Mouse (Mus musculus) urinary bladder, postnatal 4 days (tissue): Measurements from ENCODE around the gene Med29.

Source experiments
- DNase-seq, 2 experiments: peaks; one replicate each; pipeline ENCODE4 v3.0.0; 2021 to 2022; ENCODE audit warnings: low spot score in 2 of 2

Gene Med29

DNA sequence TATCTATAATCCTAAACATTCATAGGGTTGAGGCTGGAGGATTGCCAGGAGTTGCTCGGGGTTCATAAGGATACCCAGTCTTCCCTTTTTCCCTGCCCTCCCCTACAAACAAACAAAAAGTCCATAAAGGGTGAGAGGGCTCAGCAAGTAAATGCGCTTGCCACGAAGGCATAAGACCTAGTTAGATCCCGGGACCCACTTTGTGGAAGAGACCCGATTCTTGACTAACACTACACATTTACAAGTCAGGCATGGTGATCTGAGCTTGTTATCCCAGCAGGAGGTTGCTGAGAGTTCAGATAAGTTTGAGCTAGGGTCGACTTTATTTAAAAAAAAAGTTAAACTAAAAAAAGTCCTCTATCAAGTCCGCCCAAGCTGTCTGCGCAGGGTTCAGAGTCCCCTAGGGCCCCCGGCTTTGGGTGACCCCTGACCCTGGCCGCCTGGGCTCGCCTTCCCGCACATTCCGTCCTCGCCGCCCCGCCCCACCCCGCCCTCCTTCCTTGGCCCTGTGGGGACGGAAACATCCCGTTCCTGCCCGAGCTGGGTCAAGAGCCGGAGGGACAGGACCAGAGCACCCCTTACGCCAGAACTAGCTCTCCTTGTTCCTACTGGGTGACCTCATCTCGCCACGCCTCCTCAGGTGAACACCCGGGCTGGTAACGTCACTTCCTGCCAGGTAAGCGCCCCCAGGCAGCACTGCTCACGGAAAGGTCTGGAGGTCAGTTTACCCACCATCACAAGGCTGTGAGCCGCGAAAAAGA, 16.3 kb downstream of the Med29 start:
- DNase-seq = peak; percentile 72 to 76

DNA sequence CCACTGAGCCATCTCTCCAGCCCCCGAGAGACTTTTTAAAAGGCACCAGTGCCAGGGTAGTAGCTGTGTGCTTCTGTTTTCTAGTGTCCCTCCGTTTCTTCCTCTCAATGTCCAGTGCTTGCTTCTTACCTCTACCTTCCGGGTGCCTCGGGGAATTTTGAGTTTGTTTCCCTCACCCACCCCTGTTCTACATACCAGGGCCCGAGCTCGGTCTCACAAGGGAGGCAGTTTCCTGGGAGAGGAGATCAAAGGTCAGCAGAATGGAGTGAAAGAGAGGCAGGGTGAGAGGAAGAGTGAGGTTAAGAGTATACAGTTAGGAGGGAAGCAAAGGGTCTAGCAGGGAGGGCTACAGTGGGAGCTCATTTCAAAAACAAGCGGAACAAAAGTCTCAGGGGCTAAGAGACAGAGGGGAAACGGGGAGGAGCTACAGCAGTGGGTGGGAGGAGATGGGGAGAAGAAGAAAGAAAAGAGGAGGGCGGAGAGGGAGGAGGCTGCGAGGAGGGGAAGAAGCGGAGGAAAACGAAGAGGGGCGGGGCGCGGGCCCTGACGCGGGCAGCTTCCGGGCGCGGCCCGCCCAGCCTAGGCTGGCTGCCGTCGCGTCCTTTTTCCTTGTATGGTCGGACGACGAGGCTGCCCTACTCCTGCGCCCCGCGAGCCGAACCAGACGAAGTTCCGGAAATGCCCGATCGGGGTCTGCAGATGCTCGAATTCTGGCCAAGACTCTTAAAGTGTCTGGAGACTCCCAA, 17.2 kb downstream of the Med29 start:
- DNase-seq = peak; percentile 91 to 93

DNA sequence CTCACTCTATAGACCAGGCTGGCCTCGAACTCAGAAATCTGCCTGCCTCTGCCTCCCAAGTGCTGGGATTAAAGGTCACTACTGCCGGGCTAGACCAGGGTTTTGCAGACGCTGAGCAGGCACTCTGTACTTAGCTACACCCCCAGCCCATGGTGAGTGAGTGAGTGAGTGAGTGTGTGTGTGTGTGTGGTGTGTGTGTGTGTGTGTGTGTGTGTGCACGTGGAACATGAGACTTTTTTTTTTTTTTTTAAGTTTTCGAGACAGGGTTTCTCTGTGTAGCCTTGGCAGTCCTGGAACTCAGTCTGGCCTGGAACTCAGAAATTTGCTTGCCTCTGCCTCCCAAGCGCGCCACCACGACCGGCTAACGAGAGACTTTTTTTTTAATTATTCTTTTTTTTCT, 17.9 kb downstream of the Med29 start:
- no peak for DNase-seq

DNA sequence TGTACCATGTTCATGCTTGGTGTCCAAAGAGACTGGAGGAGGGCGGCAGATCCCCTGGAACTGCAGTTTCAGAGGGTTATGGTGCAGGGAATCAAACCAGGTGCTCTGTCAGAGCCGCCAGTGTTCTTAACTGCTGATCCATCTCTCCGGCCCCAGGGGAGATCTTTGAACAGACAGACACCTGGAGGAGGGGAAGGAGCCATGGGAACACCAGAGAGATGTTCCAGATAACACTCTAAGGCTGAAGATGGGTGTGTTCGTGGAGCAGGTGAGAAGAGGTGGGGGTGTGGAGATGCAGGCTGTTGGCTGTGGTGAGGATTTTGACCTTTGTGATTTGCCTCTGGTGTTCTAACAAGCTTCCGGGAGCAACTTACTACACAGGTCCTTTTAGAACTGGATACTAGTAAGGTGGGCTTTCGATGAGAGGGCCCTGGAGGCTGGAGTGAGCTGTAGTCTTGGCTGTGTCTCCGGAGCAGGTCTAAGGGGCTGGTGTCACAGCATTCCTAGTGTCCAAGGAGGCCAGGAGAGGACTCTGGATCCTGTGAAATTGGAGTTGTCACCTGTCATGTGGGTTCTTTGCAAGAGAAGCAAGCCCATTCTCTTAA, 18.5 kb downstream of the Med29 start:
- no peak for DNase-seq

DNA sequence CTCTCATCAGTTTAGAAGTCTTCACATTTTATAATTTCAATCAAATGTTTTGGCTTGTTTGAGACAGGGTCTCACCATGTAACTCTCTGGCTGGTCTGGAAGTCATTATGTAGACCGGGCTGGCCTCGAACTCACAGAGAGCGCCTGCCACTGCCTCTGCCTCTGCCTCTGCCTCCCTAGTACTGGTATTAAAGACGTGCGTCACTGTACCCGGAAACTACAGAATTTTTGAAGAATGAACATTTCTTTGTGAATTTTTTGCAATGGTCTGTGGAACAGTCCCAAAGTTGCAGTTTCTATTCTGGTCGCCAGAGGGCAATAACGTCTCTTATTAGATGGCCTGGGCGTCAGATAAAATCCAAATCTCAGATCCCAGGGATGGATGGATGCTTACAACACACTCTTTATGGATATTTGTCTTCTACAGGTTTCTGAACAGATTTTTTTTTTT, 19.4 kb downstream of the Med29 start:
- peak; percentile 62 to 76 for DNase-seq

DNA sequence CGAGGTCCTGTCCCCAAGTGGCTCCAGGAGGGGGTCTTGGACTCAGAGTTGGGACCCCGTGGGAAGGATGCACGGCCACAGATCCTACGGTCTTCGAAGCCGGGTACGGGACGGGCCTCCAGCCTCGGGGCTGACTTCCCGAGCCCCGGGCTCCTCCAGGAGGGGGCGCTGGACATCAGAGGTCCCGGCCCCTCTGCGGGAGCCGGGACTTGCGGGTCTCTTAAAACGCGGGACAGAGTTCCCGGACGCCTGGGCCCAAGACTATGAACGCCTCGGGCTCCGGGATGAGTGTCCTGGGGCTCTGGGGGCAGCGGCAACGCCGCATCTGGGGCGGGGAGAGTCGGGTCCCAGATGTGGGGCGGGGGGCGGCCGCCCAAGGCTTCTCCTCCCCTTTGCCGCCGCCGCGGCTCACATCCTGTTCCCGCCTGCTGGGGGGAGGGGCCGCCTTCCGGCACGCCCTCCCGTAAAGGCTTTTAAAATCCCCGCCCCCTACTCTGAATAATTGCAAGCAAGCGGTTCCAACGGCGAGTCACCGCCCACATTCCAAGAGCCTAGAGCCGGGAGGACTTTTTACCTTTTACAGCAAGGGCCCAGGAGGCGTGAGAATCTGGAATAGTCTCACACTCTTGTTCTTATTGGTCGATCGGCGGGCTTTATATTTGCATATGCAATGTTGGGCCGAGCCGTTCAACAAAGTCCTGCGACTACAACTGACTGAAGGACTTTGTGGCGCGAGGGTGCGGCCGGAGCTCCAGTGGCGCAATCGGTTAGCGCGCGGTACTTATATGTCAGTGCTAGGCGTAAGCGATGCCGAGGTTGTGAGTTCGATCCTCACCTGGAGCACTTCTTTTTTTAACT, 20.0 kb downstream of the Med29 start, which contains the start of gene Plekhg2:
TSS of gene Plekhg2 (minus strand) at position 349 of the 858 bp plus-strand sequence.
- peak; percentile 97 to 99 for DNase-seq

DNA sequence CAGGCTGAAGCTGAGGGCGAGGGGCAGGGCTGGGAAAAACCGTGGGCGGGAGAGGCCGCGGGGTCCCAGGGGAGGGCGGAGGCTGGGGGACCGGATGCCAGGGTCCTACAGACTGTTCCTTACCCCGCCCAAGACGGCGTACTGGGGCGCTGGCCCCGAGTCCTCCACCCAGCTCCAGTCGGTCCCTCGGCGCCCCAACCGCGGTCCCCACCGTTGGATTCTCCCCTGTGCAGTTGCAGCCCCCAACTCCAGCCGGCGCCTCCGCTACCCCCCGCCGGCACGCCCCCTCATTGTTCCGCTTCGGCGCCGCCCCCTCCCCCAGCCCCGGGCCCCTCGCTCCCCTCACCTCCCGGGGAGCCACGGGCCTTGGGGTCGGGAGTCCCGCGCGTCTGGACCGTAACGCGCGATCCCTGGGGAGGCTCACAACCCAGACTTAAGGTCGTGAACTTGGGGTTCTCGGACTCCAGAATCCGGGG, 21.0 kb downstream of the Med29 start:
- peak; percentile 67 to 75 for DNase-seq

DNA sequence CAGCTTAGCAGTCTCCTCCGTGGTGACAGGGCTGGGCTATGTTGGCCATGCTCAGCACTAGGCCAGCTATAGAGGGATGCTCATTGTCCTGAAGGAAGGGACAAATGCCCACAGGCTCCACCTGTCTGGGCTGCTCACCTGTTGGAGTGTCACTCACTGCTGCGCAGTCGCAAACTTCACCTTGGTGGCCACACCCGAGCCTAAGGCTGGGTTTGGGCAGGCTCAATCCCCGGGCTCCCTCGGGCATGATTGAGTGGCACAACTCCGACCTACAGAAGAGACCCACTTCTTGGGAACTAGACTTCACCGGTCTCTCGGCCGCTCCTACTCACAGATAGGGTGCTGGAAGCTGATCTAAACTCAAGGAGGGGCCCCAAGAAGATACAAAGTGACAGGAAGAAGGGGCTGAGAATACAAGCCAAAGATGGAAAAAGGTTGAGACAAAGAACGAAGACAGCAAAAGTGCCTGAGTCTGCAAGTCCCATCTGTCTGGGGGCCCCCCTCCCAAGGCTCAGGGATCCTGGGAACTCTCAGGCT, 21.5 kb downstream of the Med29 start:
- DNase-seq = no peak

DNA sequence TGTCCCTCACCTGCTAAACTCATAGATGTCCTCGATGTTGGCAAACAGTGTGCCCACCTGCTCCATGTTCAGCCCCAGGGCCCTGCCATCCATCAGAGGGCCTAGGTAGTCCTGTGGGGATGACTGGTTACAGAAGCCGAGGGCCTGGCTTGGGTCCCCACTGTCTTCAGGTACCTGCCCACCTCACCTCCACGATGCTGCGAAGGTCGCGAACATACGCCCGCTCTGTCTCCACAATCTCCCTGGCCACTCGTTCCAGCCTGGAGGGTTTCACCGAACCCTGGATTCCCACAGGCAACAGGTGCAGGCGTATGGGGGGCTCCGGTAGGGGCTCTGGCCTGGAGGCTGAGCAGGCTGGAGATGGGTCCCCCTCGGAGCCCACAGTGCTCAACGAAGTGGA, 22.5 kb downstream of the Med29 start:
- DNase-seq = no peak

DNA sequence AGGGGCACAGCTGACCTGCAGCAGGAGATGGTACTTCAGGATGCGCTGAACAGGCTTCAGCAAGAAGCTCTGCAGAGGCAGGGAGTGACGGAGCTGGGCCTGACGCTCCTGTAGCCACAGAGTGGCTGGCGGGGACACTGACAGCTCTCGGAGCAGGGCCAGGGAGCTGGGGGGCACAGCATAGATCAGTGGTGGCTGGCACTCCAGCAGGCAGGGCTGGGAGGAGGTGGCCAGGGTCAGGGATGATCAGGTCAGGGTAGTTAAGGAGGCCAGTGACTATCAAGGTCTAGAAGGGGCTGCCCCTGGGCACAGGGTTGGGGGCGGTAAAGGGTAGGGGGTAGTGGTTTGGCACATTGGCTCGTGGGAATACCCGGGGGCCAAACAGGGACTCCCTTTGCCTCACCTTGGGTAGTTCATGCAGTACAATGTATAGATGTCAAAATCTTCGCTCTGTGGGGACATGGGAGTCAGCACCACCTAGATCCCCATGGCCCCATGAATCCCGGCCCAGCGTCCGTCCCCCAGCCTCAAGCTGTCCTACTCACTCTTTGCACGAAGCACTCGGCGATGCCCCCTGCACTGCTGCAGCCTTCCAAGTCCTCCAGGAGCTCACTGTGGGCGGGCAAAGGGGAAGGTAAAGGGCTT, 24.1 kb downstream of the Med29 start:
- no peak for DNase-seq

DNA sequence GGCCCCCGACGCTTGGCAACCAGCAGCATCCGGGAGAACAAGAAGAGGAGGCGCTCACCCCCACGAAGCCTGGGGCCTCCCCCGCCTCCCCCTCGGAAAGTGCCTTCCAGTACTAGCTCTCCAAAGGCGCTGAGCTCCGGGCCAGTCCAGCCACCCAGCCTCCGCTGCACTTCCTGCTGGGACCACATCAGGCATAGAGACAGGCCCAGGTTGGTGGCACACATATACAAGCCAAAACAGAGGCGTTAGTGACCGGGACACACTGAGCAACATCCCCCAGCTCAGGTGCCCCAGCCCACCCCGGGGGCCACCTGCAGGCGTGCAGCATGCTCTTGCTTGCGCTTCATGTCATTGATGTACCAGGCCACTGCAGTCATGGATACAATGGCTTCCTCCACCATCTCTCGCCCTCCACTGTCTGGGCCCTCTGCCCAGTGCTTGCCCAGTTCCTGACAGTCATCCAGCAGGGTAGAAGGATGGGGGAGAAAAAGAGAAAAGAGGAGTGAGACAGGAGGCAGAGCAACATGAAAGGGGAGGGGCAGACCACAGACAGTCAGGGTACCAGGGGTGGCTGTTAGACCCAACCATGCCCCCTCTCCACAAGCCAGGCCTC, 24.7 kb downstream of the Med29 start:
- no peak for DNase-seq

DNA sequence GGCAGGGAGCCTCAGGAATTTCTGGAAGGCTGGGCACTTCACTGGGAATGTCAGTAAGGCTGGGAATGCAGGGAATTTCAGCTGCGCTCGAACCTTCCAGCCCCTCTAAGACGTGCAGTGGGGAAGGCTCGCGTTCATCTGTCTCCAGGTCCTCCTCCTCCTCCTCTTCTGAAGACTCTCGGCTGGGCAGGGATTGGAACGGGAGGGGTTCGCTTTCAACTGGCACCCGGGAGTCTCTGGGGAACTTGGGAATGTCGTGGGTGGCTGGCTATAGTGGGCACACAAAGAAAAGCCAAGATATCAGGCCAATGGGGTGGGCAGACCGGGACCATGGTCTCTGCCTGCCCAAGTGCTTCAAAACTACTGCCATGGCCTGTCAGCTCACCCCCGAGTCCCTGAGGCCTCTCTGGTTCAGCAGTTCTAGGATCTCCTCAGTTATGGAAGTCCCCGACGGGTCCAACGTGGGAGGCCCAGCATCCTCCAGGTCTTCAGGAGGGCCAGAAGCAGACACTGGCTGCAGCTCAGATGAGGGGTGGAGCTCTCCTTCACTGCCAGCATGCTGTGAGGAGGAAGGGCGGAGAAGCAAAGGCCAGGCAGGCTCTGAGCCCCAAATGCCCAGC, 30.0 kb downstream of the Med29 start:
- DNase-seq = no peak

DNA sequence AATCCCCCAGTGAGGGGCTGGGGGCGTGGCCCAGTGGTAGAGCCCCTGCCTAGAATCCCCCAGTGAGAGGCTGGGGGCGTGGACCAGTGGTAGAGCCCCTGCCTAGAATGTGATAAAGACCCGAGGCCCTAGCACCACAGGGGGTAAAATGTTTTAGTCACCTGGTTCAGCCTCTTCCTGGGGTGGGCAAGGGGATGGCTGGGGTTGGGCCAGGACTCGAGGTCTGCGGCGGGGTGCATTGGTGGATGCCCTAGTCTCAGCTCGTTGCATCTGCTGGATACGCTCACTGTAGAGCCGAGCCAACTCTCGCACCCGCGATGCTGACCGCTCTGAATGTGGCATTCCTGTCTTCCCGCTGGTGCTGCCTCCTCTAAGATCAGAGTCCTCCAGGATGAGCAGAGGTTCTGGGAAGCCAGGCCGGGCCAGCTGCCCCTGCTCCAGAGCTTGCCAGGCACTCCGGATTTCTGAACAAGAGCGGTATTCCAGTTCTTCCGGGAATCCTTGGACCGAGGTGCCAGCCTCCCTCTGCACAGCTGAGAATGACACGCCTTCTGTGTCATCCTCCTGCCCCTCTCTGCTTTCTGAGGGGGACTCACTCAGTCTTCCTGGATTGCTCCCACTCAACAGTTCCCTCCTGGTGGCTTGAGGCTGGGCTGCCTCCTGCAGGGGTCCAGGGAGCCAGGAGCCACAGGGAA, 30.7 kb downstream of the Med29 start:
- no peak for DNase-seq

DNA sequence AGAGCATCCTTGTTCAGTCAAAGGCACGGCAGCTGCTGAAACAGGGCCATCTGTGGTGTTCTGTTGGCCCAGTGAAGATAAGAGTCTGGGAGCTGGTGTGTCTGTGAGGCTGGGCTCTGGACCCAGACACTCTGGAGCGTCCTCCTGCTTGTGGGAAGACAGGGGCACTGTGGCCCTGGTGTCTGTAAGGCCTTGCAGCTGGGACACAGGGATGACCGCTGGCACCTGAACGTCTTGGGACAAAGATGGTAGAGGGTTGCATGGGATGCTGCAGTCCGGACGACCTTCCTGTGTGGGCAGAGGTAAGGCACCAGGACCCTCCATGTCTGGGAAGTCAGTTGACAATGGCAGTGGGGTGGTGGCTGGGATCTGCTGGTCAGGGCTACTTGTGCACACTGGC, 32.2 kb downstream of the Med29 start:
- DNase-seq = no peak

DNA sequence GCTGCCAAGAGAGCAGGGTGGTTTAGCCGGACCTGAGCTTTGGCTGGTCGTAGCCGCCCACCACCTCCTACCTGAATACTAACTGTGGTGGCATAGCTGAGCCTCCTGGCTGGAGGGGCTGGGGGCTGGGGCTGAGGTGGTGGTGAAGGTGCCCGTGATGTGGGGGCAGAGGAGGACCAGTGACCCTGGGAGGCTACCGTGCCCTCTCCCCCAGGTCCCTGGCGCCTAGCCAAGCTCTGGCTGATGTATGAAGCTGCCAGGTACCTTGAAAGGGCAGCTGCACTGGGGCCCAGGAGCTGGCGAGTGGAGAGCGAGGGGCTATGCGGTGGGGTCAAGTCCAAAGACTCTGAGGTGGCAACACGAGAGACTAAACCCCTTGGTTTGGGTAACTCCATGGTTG, 32.7 kb downstream of the Med29 start:
- DNase-seq = no peak

DNA sequence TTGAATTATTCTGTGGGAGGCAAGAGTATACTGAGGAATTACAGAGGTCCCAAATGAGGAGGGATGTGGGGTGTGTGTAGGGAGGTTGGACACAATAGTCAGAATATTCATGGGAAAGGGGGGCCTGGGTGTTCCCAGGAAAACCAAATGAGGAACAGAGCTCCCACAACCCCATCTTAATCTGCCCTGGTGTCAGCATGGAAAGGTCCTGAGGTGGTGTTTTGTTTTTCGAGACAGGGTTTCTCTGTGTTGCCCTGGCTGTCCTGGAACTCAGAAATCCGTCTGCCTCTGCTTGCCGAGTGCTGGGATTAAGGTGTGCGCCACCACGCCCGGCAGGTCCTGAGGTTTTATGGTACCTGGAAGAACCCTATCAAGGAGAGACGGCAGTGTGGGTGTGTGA, 34.1 kb downstream of the Med29 start:
- DNase-seq = no peak

DNA sequence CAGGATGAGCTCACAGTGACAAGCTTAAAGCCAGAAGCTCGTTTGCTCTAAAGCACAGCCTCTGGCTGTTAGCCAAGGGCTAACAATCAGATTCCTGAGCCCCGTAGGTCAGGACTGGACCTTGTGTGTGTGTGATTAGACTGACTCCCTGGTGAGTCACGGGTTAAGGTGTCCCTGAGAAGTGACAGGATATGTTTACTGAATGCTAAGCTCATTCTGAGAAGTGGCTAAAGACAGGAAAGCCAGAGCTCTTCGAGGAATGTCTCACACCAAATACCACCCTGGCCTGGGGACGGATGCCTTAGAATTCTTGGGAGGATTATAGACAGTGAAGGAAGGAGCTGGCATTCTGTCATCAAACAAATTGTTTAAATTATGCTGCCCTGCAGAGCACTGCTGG, 34.5 kb downstream of the Med29 start:
- peak in 1 of 2 experiments; percentile 21 for DNase-seq

DNA sequence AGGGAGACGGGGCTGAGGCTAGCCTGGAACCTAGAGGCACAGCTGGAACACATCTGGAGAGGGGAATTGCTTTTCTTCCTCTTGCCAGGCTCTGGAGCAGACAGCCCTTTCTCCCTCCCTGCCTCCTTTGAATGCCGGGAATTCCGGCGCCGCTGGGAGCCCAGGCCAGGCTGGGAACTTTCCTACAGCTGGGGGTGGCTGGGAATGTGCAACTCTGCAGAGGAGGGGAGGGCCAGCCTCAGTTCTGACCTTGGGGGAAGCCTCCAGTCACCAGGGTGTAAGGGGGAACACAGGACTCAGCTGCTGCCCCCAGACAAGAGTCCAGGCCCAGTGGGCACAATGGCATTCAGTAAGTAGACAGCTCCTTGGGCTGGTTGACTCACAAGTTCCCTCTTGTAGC, 35.5 kb downstream of the Med29 start:
- DNase-seq = peak; percentile 76 to 83

DNA sequence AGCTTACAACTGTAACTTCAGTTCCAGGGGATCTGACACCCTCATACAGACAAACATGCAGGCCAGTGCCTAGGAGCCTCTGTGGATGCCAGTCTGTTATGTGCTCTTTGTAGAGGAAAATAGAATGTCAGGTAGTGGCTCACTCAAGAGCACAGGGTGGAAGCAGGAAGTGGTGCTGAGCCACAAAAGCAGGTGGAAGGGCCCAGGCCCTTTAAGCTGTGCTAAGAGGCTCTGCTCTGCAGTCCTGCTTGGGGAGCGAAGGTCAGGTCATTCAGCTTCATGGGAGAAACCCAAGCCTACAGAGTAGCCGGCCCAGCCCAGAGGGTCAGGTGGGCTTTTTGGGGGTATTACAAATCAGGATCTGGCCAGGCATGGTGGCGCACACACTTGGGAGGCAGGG, 37.3 kb downstream of the Med29 start:
- no peak for DNase-seq
